17 mouse cellular contexts compared by ENCODE assay signal in the genomic region with DNA sequence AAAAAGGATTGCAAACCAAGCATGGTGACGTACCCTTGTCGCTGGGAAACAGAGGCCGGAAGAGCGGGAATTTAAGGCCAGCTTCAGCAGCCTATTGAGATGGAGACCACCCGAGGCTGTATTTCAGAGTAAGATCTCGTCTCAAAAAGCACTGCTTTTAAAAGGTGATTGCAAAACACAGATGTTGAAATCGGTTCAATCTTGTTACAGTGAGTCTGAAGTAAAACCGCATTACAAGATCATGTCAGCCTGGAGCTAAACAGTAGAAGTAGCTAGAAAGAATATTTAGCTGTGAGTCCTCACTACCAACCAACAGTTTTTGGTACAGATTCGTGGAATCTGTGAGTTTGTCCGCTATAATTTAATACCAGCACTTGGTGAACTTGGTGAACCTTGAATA.
"Had no signal": no experiment of that assay in that cellular context is flagged by ENCODE, and none has a peak within 500 bp of the region (broad histone marks: within the 10 kb centered on the region; RNA-seq: fewer than 3 reads in every experiment).

No protein-coding gene starts in this region.

- H3K36me3 ChIP-seq: limb, embryonic 12.5 days; midbrain, embryonic 12.5 days; neural tube, embryonic 12.5 days had no signal

- H3K27ac ChIP-seq: kidney, postnatal 0 days; layer of hippocampus, adult 2 months; limb, embryonic 12.5 days; midbrain, embryonic 12.5 days; neural tube, embryonic 12.5 days had no signal

- H3K4me3 ChIP-seq: layer of hippocampus, adult 2 months; limb, embryonic 12.5 days; megakaryocyte, embryonic 14.5 days; midbrain, embryonic 12.5 days; myocyte; neural tube, embryonic 12.5 days had no signal

- H3K9ac ChIP-seq: limb, embryonic 12.5 days; midbrain, embryonic 12.5 days; neural tube, embryonic 12.5 days had no signal

- H3K4me1 ChIP-seq: midbrain, embryonic 12.5 days; neural tube, embryonic 12.5 days had no signal

- H3K4me2 ChIP-seq: limb, embryonic 12.5 days; midbrain, embryonic 12.5 days; neural tube, embryonic 12.5 days had no signal

- H3K27me3 ChIP-seq: midbrain, embryonic 12.5 days; neural tube, embryonic 12.5 days had no signal

- DNase-seq: kidney, adult 11 months; kidney, adult 9 months; kidney, postnatal 4 days; liver; lung, postnatal 36 days; retina, postnatal 1 day; right cerebral cortex, postnatal 4 days; spleen, adult 18-20 months; thymus, adult 18-20 months; thymus, postnatal 14 days had no signal

- H3K9me3 ChIP-seq: limb, embryonic 12.5 days; megakaryocyte, embryonic 14.5 days; midbrain, embryonic 12.5 days; neural tube, embryonic 12.5 days had no signal
